Mouse (Mus musculus) NIH3T3 (cell line): ENCODE results near the gene Olfr576.

Experiments used
- DNase-seq: peaks from one replicate; pipeline ENCODE4 v3.0.0-alpha.2; 2012; ENCODE audit warnings: low read depth

The Olfr576 gene

DNA sequence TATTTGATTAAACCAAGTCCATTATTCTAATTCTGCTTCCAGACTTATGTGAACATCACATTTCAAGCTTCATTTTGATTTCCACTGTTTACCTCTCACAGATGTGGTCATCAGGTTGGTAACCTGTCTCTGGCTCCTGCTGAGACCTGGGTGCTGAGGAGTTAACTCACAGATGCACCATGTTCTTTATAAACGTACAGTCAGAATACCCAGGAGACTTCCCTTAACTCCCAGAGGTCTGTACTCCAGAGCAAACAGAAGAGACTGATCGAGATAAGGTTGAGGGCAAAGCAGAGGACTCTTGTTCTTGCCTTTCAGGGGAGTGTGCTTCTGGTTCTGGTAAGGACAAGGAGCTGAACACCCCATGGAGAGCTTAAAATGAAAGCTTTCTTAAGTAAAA, at the start of gene Olfr576:
Olfr576 (plus strand) TSS at position 301 of the 400 bp plus-strand sequence.
- no peak for DNase-seq

DNA sequence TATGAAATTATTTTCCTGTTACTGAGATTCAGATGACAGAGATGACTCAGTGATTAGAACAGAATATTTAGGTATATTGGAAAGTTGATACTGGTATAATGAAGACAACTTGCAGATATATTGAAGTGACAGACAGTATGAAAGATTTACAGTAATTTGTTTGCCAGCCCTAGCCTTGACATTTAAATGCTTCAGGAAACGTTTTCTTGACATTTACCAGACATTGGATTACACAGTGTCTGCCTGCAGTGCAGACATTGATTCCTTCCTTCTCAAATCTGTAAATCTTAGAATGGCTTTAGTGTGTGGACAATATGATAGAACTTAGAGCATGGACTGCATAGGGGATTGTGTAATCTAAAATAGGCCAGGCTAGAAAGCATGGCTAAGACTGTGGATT, 47.2 kb upstream of the Olfr576 start:
- no peak for DNase-seq

DNA sequence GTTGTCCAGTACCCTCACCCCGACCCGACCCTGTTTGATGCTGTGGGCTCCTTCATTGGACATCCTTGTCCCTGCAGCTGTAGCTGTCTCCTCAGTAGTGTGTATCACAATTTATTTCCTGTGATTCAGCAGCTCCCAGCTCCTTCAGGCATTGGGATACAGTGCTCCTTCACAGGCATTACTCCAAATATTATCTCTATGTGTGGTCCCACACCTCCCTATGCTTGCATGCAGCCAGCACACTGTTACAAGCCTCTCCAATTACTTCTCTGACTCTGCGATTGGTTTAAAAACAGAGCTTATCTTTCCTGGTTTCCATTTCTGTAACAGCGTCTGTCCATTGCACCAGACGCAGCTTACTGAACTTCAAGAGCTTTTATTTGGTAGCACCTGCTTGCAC, 46.1 kb upstream of the Olfr576 start:
- no peak for DNase-seq

DNA sequence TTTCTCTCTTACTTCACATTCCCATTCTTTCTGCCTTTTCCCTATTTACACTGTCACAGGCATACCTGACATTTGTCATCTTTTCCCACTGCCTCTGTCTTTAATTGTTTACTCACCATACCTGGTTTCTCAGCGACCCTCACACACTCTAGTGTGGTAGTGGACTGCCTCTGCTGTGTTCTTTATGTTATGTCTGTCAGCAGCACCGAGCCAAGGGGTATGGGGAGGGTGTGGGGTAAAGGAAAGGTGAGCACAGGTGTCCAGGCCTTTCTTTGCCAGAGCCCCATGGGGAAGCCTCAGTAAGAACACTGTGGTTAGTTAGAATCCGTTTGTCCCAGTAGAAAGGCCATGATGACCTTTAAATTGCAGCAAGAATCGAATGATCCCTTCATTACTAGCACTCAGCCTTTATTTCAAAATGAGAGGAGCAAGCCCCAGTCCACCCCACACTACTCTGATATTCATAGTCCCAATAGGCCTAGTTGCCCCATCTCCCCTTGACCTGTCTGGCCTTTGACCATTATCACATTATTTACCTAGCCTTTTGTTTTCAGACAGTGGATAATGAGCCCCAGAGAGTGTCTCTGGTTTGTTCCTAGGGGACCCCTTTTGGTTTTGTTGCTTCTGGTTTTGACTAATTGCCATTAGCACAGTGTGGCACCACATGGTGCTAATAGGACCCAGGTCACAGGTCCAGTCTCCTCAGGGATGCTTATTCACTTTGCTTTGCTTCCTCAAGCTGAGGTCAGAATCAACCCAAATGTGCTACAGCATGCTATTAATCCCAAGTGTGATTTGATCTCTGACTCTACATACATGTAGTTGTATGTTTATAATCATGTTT, 45.2 kb upstream of the Olfr576 start, which contains the start of gene Olfr571:
Olfr571 (minus strand) TSS at position 505 of the 844 bp plus-strand sequence.
- no peak for DNase-seq

DNA sequence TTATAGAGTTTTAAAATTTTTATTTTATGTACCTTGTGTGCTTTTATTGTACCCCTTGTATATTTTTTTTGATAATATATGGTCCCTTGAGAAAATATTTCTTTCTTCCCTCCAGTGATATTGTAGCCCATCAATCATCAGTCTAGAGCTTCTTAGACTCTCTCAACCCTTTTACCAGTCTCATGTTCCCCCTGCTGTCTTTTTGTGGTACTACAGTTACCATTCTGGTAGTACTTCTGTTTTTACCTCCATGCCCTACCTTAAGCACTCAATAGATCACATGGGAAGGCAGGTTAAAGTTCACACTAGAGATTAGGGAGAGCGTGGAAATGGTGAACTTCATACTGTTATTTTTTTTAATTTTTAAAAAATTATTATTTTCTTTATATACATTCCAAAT, 42.8 kb upstream of the Olfr576 start:
- peak; percentile 75 for DNase-seq

DNA sequence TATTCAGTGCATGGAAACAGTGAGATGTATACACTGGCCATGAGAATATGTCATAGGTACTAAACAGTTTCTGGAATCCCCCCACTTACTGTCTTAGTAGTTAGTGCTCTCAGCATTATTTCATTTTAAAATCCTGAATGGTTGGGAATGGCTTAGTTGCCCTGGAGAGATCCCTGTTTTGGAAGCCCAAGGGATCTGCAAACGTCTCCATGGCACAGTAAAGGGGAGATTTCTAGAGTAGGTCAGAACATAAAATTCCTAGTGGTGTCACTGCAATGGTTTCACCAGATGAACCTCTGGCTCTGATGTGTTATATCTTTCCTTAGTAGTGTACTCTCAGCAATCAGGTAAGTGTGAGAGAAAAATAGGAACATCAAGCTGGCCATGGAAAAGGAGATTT, 38.4 kb upstream of the Olfr576 start, which contains the start of gene Olfr572:
Olfr572 (plus strand) TSS at position 301 of the 400 bp plus-strand sequence.
- DNase-seq = no peak

DNA sequence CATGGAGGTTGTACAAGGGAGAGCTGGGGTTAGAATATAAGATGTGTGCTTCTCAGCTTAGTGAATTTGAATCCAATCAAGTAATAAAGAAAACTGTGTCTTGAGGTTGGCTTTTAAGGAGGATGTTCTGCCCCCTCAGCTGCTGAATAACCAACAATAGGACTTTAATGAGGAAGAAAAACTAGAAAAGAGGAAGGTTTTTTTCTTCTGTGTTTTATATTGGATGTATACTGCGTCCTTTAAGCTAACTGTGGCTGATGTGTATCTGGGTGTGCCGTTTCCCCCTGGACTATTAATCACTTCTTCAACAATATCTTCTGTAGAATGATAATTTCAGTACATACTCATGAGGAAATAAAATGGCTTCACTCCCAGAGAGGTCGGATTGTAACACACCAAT, 35.4 kb upstream of the Olfr576 start:
- no peak for DNase-seq

DNA sequence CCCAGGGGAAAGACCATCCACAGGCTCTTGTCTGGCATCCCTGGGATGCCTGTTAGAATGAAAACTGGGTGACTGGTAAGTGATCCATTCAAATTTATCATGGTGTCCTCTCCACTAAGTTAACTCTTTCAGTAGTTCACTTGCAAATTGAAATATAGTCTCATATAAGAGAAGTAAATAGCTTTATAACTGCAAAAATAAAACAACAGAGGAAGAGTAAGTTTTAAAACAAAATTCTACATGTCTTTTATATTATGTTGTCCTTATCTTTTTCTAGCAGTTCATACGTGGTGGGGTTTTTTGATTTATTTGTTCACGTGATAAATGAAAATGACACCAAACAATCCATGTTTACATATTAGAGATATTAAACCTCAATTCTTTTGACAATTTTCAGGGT, 20.0 kb upstream of the Olfr576 start, which contains the start of gene Olfr573-ps1:
Olfr573-ps1 (minus strand) TSS at position 101 of the 400 bp plus-strand sequence.
- DNase-seq = no peak

DNA sequence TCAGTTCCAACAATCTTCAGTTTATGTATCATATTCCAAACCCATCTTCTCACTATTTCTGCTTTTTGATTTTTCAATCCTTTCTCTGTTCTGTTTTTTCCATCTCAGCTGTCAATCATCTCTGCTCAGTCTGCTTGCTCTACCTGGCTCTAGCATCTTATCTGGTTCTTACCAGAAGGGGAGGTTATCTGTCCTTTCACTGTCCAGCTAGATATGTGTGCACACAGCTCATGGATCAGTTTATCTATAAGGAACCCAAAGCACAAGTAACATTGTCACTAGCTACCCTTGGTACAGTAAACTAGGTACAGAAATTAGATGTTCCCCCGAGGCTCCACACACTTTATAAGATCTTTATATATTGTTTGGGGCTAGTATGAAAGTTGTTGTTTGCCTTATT, 19.0 kb upstream of the Olfr576 start:
- no peak for DNase-seq

DNA sequence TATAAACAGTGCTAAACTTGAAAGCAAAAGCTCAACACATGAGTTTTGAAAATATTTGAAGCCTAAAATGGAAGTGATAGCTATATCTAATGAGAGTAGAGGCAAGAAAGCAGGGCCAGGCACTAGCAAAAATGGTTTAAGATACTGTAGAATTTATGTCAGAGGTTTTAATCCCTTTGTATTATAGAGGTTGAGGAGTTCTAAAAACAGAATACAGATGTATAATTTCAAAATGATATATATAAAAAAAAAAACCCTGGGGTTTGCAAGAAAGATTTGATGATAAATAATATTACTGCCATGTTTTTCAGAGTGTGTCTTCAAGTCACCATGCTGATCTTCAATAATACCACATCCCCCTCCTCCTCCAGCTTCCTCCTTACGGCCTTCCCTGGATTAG, 14.3 kb upstream of the Olfr576 start, which contains the start of gene Olfr574:
Olfr574 (plus strand) TSS at position 301 of the 400 bp plus-strand sequence.
- DNase-seq = no peak

DNA sequence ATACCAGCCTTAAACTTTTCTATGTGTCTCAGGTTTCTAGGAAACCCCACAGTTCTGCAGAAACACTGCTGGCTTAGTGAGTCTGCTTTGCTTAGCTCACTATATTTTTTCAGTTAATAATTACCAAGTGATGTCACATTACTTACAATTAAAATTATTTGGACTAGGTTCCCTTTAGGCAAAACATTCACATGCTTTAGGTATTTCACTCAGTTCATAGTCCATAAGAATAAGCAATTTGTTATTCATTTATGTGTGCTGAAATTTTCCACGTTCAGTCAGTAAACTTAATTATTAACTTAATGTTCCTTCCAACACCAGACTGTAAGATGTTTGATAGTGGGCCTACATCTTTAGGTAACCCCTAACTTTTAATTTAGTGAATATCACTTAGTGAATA, 11.7 kb upstream of the Olfr576 start:
- DNase-seq = no peak

DNA sequence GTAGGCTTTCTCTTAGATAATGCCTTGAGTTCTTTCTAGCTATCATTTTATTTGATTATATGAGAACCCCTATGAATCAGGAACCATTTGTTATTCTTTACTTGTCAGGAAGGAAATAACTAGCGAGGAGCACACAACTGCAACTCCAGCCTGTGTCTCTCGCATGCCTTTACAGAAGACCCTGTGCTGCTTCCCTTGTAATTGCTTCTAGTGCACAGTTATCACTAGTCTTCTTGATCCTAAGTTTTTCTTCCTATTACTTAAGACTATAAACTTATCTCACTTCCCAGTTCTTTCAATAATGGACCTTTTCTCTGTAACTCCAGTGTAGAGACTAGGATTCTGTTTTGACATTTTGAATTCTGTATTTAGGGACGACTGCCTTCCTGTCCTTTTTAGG, 4.3 kb upstream of the Olfr576 start:
- no peak for DNase-seq

DNA sequence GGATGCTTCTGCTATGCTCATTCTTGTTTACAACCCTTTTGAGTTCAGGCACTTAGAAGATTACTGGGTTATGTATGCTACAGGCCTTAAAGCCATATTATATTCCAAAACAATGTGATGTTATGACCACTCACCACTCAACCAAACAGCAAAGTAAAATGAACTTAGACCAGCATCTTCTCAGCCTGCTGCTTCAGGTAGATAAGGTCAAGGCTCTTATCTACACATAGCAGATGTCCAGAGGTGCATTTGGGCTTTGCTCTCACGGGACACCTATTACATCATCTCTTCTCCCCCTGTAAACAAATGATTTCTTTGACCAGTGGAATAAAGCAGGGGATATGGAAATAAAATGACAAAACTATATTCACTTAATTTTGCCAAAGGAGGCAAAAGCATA, 3.9 kb upstream of the Olfr576 start, which contains the start of gene Olfr575:
Olfr575 (minus strand) TSS at position 183 of the 400 bp plus-strand sequence.
- no peak for DNase-seq

DNA sequence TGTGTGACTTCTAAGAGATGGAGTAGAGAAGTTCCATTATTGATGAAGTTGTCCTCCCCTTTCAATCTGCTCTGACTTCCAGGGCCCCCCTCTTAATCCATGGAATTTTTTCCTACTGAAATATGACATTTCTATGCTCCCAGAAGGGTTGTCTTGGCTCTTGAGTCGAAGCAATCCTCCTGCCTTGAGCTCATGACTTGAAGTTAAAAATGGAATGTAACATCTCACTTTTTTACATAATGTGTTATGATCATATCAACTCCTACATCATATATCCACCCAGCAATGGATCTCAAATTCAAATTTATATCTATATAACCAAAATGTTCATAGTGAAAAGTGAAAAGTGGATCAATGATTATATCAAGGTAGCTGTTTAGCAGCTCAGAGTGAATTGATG, 11.9 kb downstream of the Olfr576 start:
- no peak for DNase-seq

DNA sequence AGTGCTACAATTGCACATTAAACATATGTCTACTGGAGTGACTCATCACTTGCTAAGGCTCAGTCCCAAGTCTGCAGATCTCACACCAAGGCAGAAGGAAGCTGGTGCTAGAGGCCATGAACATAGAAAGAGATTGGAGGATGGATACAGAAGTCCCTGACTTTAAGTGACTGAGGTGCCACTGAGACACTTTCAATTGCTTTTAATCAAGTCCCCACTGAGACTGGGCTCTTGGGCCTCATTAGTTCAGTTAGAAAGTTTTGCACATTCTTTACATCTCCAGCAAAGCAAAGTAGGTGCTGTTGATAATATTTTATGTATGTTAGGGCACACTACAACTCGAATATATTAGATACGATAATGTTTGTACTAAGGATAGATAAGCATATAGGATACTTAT, 13.4 kb downstream of the Olfr576 start, which contains the start of gene Olfr577:
Olfr577 (minus strand) TSS at position 101 of the 400 bp plus-strand sequence.
- DNase-seq = no peak

DNA sequence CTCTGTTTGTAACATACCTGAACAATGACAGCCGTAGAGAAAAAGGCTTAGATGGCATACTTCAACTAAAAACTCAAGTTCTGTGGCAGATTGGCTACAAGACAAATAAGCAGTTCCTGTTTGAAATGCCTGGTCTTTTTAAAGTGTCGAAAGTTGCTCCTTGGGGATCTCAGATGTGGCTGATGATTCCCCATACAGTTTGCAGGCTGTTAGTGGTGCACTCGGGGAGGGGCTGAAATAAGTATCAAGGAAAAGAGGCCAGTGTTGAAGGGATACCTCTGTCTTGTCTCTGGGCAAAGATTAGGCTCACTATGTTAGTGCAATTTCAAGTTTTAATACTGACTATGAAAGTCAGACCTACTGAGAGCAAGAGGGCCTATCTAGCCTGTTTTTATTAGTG, 26.8 kb downstream of the Olfr576 start, which contains the start of gene Olfr578:
Olfr578 (minus strand) TSS at position 101 of the 400 bp plus-strand sequence.
- no peak for DNase-seq
